Mouse (Mus musculus) heart, postnatal 36 days (tissue): ENCODE measurements at regions not wholly inside any gene's neighbourhood (a gene's known extent, or its start where the extent isn't known, plus 50 kb on each side); places are given as distances from the start of the nearest gene placed in this dataset.
"Not testable (repeated sequence)": the region's sequence is repeated elsewhere in the genome, so short reads cannot be mapped to it uniquely, and the experiment has no call there.

ENCODE experiments used
- DNase-seq, 2 experiments: peaks; one replicate each; pipeline ENCODE4 v3.0.0; 2021 to 2022
- intact Hi-C: fragments of 180-260 bp; cut with DNase I; formaldehyde crosslinking; loops from one replicate; pipeline ENCODE4 v1.15.1; 2025

GRCm38 (mm10) chr7:64035025-64035606 lies 96.4 kb upstream of the Klf13 start:
- intact Hi-C loops = no loop called here
- DNase-seq = no peak

GRCm38 (mm10) chr7:64034493-64034892 lies 95.8 kb upstream of the Klf13 start:
- intact Hi-C loops = no loop called here
- DNase-seq = no peak

- intact Hi-C loops = no loop called here
- DNase-seq = no peak
Observed at GRCm38 (mm10) chr7:64033388-64033787, 94.7 kb upstream of the Klf13 start.

- intact Hi-C loops = no loop called here
- peak in 1 of 2 experiments; percentile 30 for DNase-seq
Observed at GRCm38 (mm10) chr7:64032921-64033354, 94.2 kb upstream of the Klf13 start.

- intact Hi-C loops = no loop called here
- DNase-seq = no peak
Observed at GRCm38 (mm10) chr7:64030650-64031049, 91.9 kb upstream of the Klf13 start.

- intact Hi-C loops = no loop called here
- DNase-seq = no peak
Observed at GRCm38 (mm10) chr7:64027100-64027499, 88.4 kb upstream of the Klf13 start.

- no peak for DNase-seq
- intact Hi-C loops = no loop called here
Observed at GRCm38 (mm10) chr7:64025155-64025554, 86.4 kb upstream of the Klf13 start.

GRCm38 (mm10) chr7:64024253-64024652 lies 85.5 kb upstream of the Klf13 start:
- intact Hi-C loops = loop anchor here (5.0 kb wide), 1 partner anchor 57 kb away; no protein-coding TSS in a partner anchor

GRCm38 (mm10) chr7:64022711-64023468 lies 84.2 kb upstream of the Klf13 start:
- intact Hi-C loops = loop anchor here (2.0 to 5.0 kb wide), 2 partner anchors 24 to 56 kb away; no protein-coding TSS in a partner anchor
- no peak for DNase-seq

More at GRCm38 (mm10) chr7:64024253-64024652, 85.5 kb upstream of the Klf13 start:
- DNase-seq = peak; percentile 25 to 41

- no peak for DNase-seq
- intact Hi-C loops = loop anchor here (2.0 to 5.0 kb wide), 2 partner anchors 25 to 54 kb away; no protein-coding TSS in a partner anchor
Observed at GRCm38 (mm10) chr7:64021241-64022108, 82.8 kb upstream of the Klf13 start.

- DNase-seq = no peak
- intact Hi-C loops = no loop called here
Observed at GRCm38 (mm10) chr7:64018107-64018506, 79.4 kb upstream of the Klf13 start.

- intact Hi-C loops = no loop called here
Observed at GRCm38 (mm10) chr7:64016874-64017273, 78.2 kb upstream of the Klf13 start.

GRCm38 (mm10) chr7:64015136-64015535 lies 76.4 kb upstream of the Klf13 start:
- intact Hi-C loops = not testable (repeated sequence)

More at GRCm38 (mm10) chr7:64016874-64017273, 78.2 kb upstream of the Klf13 start:
- DNase-seq = no peak

GRCm38 (mm10) chr7:64014227-64014626 lies 75.5 kb upstream of the Klf13 start:
- intact Hi-C loops = no loop called here
- no peak for DNase-seq

More at GRCm38 (mm10) chr7:64015136-64015535, 76.4 kb upstream of the Klf13 start:
- not testable (repeated sequence) for DNase-seq

- no peak for DNase-seq
- intact Hi-C loops = no loop called here
Observed at GRCm38 (mm10) chr7:64013023-64013547, 74.4 kb upstream of the Klf13 start.

- DNase-seq = no peak
- intact Hi-C loops = no loop called here
Observed at GRCm38 (mm10) chr7:64012268-64012601, 73.5 kb upstream of the Klf13 start.

GRCm38 (mm10) chr7:64011563-64012267 lies 73.0 kb upstream of the Klf13 start:
- intact Hi-C loops = no loop called here
- DNase-seq = peak; percentile 18 to 41

GRCm38 (mm10) chr7:64010640-64011039 lies 71.9 kb upstream of the Klf13 start:
- intact Hi-C loops = no loop called here

GRCm38 (mm10) chr7:64007766-64008165 lies 69.1 kb upstream of the Klf13 start:
- intact Hi-C loops = no loop called here

More at GRCm38 (mm10) chr7:64010640-64011039, 71.9 kb upstream of the Klf13 start:
- no peak for DNase-seq

GRCm38 (mm10) chr7:64006935-64007334 lies 68.2 kb upstream of the Klf13 start:
- no peak for DNase-seq
- intact Hi-C loops = no loop called here

More at GRCm38 (mm10) chr7:64007766-64008165, 69.1 kb upstream of the Klf13 start:
- no peak for DNase-seq
